Mouse (Mus musculus): Measurements from ENCODE around the gene Rhob. TPM values are rescaled to one million over a fixed set of nuclear protein-coding genes. Genes with fewer than 3 reads are reported as not detected.

The Rhob gene
- polyA plus RNA-seq, 1 experiment from 2014 or later = 32.9 TPM

DNA sequence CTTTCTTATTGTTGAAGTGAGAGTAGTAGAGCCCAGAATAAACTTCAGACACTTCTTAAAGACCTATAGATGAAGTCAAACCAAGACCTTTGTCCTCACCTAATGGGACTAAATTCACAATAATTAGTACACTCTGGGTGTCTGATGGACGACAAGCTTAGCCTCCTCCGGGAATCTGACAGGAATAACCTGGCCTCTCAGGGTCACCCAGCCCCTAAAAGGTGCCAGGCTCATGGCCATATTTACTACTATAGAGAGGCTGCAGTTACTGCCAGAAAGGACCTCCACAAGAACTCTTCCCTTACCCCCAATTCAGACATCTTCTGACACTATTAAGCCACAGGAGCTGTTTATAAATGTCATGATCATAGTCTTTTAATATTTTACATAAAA, 2.5 kb downstream of the Rhob start:
- no peaks in the 10 kb centered on the region for H3K9me3 ChIP-seq (ENCODE audit: control insufficient read depth, low read length)
- H3K36me3 ChIP-seq (ENCODE audit: control insufficient read depth, insufficient read depth, low read length) = no peaks in the 10 kb centered on the region
- ATAC-seq (ENCODE audit: low FRiP score, low TSS enrichment) (no peak), DNase-seq (ENCODE audit: low spot score) (no peak)
- no peak for TF ChIP-seq CTCF (IDR thresholded peaks at IDR 0.05; ENCODE audit: low read depth)
- TF ChIP-seq EP300 (optimal IDR thresholded peaks at IDR 0.05) = no peak
- H3K27me3 ChIP-seq (ENCODE audit: control insufficient read depth, insufficient read depth, low read length) = no peaks in the 10 kb centered on the region
- 26% methylated on average over 2 of the region's 2 CpGs for WGBS
- peak overlapping the region; percentile 88 for H3K27ac ChIP-seq (replicated peaks)
- peaks cover 4% of the 10 kb centered on the region; the same call in 1 of the 2 replicates for H3K4me1 ChIP-seq (replicated peaks; ENCODE audit: control insufficient read depth, insufficient read depth)
- peak overlapping the region; percentile 63 for H3K9ac ChIP-seq (ENCODE audit: low read length)
- H3K4me2 ChIP-seq (replicated peaks; ENCODE audit: low read depth) = peak overlapping the region; percentile 92
- peak overlapping the region; percentile 92 for H3K4me3 ChIP-seq (ENCODE audit: low read depth, low read length)

DNA sequence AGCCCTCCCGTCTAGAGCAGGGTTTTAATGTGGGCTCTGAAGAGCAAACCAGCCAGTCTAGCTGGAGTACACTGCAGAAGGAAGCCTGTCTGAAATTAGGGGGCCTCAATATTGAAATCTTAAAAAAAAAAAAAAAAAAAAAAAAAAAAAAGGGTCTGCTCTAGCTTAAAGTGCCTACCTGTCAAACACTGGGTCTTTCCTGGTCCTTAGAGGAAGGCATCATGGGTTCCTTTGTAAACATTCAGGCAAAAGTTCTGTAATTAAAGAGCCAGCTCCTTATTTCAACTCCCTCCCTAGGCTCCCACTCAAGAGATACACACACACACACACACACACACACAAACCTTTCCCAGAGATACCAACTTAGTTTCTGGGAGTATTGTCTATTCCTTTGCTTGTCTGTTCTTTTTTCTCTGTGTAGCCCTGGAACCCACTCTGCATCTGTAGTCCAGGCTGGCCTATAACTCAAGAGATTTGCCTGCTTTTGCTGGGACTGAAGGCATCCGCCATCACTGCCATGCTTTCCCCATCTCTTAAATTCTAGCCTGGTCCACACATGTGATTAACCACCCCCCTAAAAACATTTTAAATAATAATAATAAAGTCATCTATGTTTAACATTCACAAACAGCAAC, 3.0 kb downstream of the Rhob start:
- no peak for ATAC-seq (ENCODE audit: low FRiP score, low TSS enrichment)
- Histone ChIP-seq H3K4me1 (replicated peaks; ENCODE audit: control insufficient read depth, insufficient read depth) (peaks cover 4% of the 10 kb centered on the region; the same call in 1 of the 2 replicates), H3K4me3 (ENCODE audit: low read depth, low read length) (peak overlapping the region; percentile 92), H3K27me3 (ENCODE audit: control insufficient read depth, insufficient read depth, low read length) (no peaks in the 10 kb centered on the region), H3K9ac (ENCODE audit: low read length) (peak overlapping the region; percentile 63), H3K36me3 (ENCODE audit: control insufficient read depth, insufficient read depth, low read length) (no peaks in the 10 kb centered on the region), H3K9me3 (ENCODE audit: control insufficient read depth, low read length) (no peaks in the 10 kb centered on the region), H3K27ac (replicated peaks) (peak overlapping the region; percentile 88), H3K4me2 (replicated peaks; ENCODE audit: low read depth) (peak overlapping the region; percentile 92)
- no peak for DNase-seq (ENCODE audit: low spot score)
- WGBS = 37% methylated on average over 2 of the region's 2 CpGs
- TF ChIP-seq CTCF (IDR thresholded peaks at IDR 0.05; ENCODE audit: low read depth) (no peak), EP300 (optimal IDR thresholded peaks at IDR 0.05) (no peak)

DNA sequence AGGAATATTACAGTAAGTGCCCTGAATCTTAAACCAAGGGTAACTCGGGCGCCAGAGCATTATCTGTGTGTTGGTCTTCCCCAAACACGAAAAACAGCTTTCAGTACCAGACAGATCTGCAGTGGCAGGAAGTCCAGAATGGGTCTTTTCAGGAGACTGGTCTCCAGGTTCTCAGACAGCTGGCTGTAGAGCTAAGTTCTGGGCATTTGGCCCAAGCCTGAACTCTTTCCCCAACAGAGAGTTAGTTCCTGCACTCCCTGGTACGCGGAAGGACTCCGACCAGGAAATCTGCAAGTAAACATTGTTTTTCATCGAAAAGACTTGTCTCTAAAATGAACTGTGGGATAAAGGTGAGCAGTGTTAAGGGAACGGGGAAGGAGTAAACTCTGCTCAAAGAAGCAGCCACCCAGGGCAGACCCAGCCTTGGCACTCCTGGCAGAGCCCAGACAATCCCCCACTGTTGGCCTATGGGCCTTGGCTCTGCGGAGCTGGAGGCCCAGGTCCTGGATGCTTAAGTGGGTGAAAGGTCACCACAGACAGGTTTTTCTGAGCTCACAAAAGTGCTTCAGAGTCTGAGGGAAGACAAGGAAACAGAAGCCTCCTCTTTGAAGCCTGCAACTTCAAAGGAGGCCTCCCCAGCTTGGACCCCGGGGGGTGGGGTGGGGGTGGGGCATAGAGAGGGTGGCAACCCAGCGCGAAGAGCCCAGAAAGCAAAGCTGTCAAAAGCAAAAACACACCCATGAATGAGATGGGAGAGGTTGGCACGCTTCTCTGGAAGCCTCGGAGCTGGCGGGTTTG, 3.7 kb downstream of the Rhob start:
- Histone ChIP-seq H3K9ac (ENCODE audit: low read length) (peak overlapping the region; percentile 45), H3K4me3 (ENCODE audit: low read depth, low read length) (peak overlapping the region; percentile 92), H3K27ac (replicated peaks) (peak overlapping the region; percentile 88), H3K4me2 (replicated peaks; ENCODE audit: low read depth) (peak overlapping the region; percentile 92), H3K36me3 (ENCODE audit: control insufficient read depth, insufficient read depth, low read length) (no peaks in the 10 kb centered on the region), H3K9me3 (ENCODE audit: control insufficient read depth, low read length) (no peaks in the 10 kb centered on the region), H3K4me1 (replicated peaks; ENCODE audit: control insufficient read depth, insufficient read depth) (peaks cover 4% of the 10 kb centered on the region; the same call in 1 of the 2 replicates), H3K27me3 (ENCODE audit: control insufficient read depth, insufficient read depth, low read length) (no peaks in the 10 kb centered on the region)
- peak; percentile 58 for ATAC-seq (ENCODE audit: low FRiP score, low TSS enrichment)
- WGBS = 12% methylated on average over 15 of the region's 15 CpGs
- peak; percentile 76 for DNase-seq (ENCODE audit: low spot score)
- TF ChIP-seq EP300 (optimal IDR thresholded peaks at IDR 0.05) = peak; percentile 42
- no peak for TF ChIP-seq CTCF (IDR thresholded peaks at IDR 0.05; ENCODE audit: low read depth)

DNA sequence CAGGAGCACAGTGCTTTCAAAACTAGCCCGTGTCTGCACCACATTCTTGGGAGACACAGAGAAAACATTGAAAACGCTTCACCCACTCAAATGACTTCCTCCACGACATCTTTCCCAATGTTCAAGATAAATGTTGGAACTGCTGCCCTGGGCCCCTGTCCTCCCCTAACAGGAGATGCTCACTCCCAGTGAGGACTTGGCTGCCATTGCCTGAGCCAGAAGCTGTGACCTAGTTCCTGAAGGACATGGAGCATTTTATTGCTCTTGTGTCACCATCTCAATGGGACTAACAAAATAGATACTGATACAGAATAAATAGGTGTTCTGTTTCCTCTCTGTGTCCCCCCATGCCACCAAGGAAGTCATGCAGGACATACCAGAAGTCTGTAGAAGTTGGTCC, 5.1 kb downstream of the Rhob start:
- no peak overlapping the region for H3K9ac ChIP-seq (ENCODE audit: low read length)
- no peaks in the 10 kb centered on the region for H3K36me3 ChIP-seq (ENCODE audit: control insufficient read depth, insufficient read depth, low read length)
- no peak overlapping the region for H3K4me3 ChIP-seq (ENCODE audit: low read depth, low read length)
- no peak for DNase-seq (ENCODE audit: low spot score)
- WGBS = 80% methylated on average over 3 of the region's 3 CpGs
- no peak overlapping the region for H3K27ac ChIP-seq (replicated peaks)
- H3K9me3 ChIP-seq (ENCODE audit: control insufficient read depth, low read length) = no peaks in the 10 kb centered on the region
- no peak overlapping the region for H3K4me2 ChIP-seq (replicated peaks; ENCODE audit: low read depth)
- no peak for TF ChIP-seq EP300 (optimal IDR thresholded peaks at IDR 0.05)
- no peaks in the 10 kb centered on the region for H3K27me3 ChIP-seq (ENCODE audit: control insufficient read depth, insufficient read depth, low read length)
- H3K4me1 ChIP-seq (replicated peaks; ENCODE audit: control insufficient read depth, insufficient read depth) = 0 out of 2 replicates have a peak, but pooled peaks cover 4% of the 10 kb centered on the region
- ATAC-seq (ENCODE audit: low FRiP score, low TSS enrichment) = no peak

DNA sequence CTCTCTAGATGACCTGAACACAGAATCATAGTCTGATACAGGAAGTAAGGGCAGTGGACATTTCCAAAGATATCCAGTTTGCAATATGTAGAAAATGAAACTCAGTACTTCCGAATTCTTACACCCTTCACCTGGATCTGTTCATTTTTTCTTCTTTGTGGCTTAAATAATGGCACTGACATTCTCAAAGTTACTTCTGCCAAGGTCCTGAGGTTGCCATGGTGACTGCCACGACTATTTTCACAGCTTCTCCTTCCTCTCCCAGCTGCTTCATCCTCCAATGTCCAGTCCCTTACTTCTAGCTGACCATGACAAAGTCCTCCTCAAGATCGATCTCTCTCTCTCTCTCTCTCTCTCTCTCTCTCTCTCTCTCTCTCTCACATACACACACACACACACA, 6.4 kb downstream of the Rhob start:
- Histone ChIP-seq H3K4me1 (replicated peaks; ENCODE audit: control insufficient read depth, insufficient read depth) (peaks cover 4% of the 10 kb centered on the region; the same call in 1 of the 2 replicates), H3K27ac (replicated peaks) (no peak overlapping the region; the same call in 1 of the 2 replicates), H3K27me3 (ENCODE audit: control insufficient read depth, insufficient read depth, low read length) (no peaks in the 10 kb centered on the region), H3K36me3 (ENCODE audit: control insufficient read depth, insufficient read depth, low read length) (no peaks in the 10 kb centered on the region), H3K9me3 (ENCODE audit: control insufficient read depth, low read length) (no peaks in the 10 kb centered on the region), H3K4me2 (replicated peaks; ENCODE audit: low read depth) (no peak overlapping the region), H3K9ac (ENCODE audit: low read length) (no peak overlapping the region), H3K4me3 (ENCODE audit: low read depth, low read length) (no peak overlapping the region)
- ATAC-seq (ENCODE audit: low FRiP score, low TSS enrichment) (no peak), DNase-seq (ENCODE audit: low spot score) (no peak)
- TF ChIP-seq CTCF (IDR thresholded peaks at IDR 0.05; ENCODE audit: low read depth) = no peak
- no peak for TF ChIP-seq EP300 (optimal IDR thresholded peaks at IDR 0.05)
- WGBS = 64% methylated on average over 3 of the region's 3 CpGs

DNA sequence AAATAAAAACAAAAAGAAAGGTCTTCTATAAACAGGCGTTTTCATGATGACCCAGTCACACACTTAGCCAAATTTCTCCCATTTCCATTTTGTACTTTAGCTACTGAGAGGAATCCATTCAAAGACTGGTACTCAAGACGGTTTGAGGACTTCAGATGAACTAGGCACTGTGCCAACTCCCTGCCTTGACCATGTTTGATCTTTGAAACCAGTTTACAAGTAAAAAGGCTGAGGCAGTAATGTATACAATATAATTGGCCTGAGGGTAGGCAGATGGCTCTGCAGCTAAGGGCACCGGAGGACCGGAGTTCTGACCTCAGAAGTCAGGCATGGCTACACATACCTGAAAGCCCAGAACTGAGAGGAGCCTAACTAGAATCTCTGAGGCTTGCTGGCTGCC, 10.7 kb downstream of the Rhob start:
- Histone ChIP-seq H3K9ac (ENCODE audit: low read length) (no peak overlapping the region), H3K27me3 (ENCODE audit: control insufficient read depth, insufficient read depth, low read length) (no peaks in the 10 kb centered on the region), H3K27ac (replicated peaks) (no peak overlapping the region), H3K9me3 (ENCODE audit: control insufficient read depth, low read length) (no peaks in the 10 kb centered on the region), H3K4me1 (replicated peaks; ENCODE audit: control insufficient read depth, insufficient read depth) (no peaks in the 10 kb centered on the region; the same call in none of the 2 replicates), H3K36me3 (ENCODE audit: control insufficient read depth, insufficient read depth, low read length) (no peaks in the 10 kb centered on the region), H3K4me3 (ENCODE audit: low read depth, low read length) (no peak overlapping the region), H3K4me2 (replicated peaks; ENCODE audit: low read depth) (no peak overlapping the region)
- WGBS = 30% methylated on average over 4 of the region's 4 CpGs
- no peak for DNase-seq (ENCODE audit: low spot score)
- TF ChIP-seq CTCF (IDR thresholded peaks at IDR 0.05; ENCODE audit: low read depth) = no peak
- no peak for ATAC-seq (ENCODE audit: low FRiP score, low TSS enrichment)
